Comparison of ENCODE assay signal across 9 mouse cellular contexts in genomic region chr11:86436843-86437242, GRCm38 (mm10). TPM values are rescaled to one million over a fixed set of nuclear protein-coding genes. Genes with fewer than 3 reads are reported as not detected.
DNase-seq lines count a peak whose midpoint lies in the region; ATAC-seq lines count a peak whose summit lies in the region.
"Had no signal": no experiment of that assay in that cellular context is flagged by ENCODE, and none has a peak within 500 bp of the region (broad histone marks: within the 10 kb centered on the region; RNA-seq: fewer than 3 reads in every experiment).

No protein-coding gene starts in this region.

- 36% methylated on average over 5 of the region's 5 CpGs for WGBS in forebrain, embryonic 10.5 days
- WGBS in forebrain, embryonic 15.5 days: 14% methylated on average over 5 of the region's 5 CpGs
- WGBS in liver, embryonic 12.5 days (ENCODE audit: insufficient replicate concordance): 19% methylated on average over 4 of the region's 5 CpGs

- no peaks in the 10 kb centered on the region for H3K36me3 ChIP-seq in forebrain, embryonic 10.5 days (replicated peaks)
- no peaks in the 10 kb centered on the region for H3K36me3 ChIP-seq in forebrain, embryonic 15.5 days
- no peaks in the 10 kb centered on the region for H3K36me3 ChIP-seq in liver, embryonic 12.5 days
- H3K36me3 ChIP-seq: lung, embryonic 15.5 days had no signal

- H3K4me2 ChIP-seq in forebrain, embryonic 15.5 days (replicated peaks): no peak overlapping the region
- no peak overlapping the region for H3K4me2 ChIP-seq in liver, embryonic 12.5 days
- H3K4me2 ChIP-seq: lung, embryonic 15.5 days had no signal

- no peaks in the 10 kb centered on the region for H3K4me1 ChIP-seq in forebrain, embryonic 10.5 days
- peaks cover 10% of the 10 kb centered on the region; the same call in 1 of the 2 replicates for H3K4me1 ChIP-seq in forebrain, embryonic 15.5 days
- no peaks in the 10 kb centered on the region for H3K4me1 ChIP-seq in liver, embryonic 12.5 days
- H3K4me1 ChIP-seq: lung, embryonic 15.5 days had no signal

- no peak overlapping the region for H3K27ac ChIP-seq in forebrain, embryonic 10.5 days
- no peak overlapping the region for H3K27ac ChIP-seq in forebrain, embryonic 15.5 days (replicated peaks)
- no peak overlapping the region for H3K27ac ChIP-seq in liver, embryonic 12.5 days
- H3K27ac ChIP-seq: lung, embryonic 15.5 days had no signal

- no peak overlapping the region for H3K9ac ChIP-seq in forebrain, embryonic 15.5 days (replicated peaks)
- H3K9ac ChIP-seq in liver, embryonic 12.5 days: no peak overlapping the region
- H3K9ac ChIP-seq: lung, embryonic 15.5 days had no signal

- H3K4me3 ChIP-seq in forebrain, embryonic 10.5 days: no peak overlapping the region
- H3K4me3 ChIP-seq in forebrain, embryonic 15.5 days: no peak overlapping the region
- no peak overlapping the region for H3K4me3 ChIP-seq in liver, embryonic 12.5 days
- H3K4me3 ChIP-seq: lung, embryonic 15.5 days had no signal

- H3K27me3 ChIP-seq in forebrain, embryonic 10.5 days (ENCODE audit: poor library complexity, severe bottlenecking): peaks cover 9% of the 10 kb centered on the region; the same call in 1 of the 2 replicates
- H3K27me3 ChIP-seq in forebrain, embryonic 15.5 days: no peaks in the 10 kb centered on the region
- peaks cover 12% of the 10 kb centered on the region for H3K27me3 ChIP-seq in liver, embryonic 12.5 days (replicated peaks)

- no peak for ATAC-seq in forebrain, embryonic 15.5 days (replicated peaks)
- ATAC-seq in liver, embryonic 12.5 days: no peak
- ATAC-seq in hematopoietic stem cell, adult 5-6 weeks (replicated peaks in 1 of 2; ENCODE audit: insufficient read depth in 1 of 2, low FRiP score in 2 of 2, low TSS enrichment in 1 of 2, low read depth in 1 of 2, poor library complexity in 2 of 2, severe bottlenecking in 2 of 2): peak; percentile 58 to 71; a peak in 3 of 4 replicates
- no peak for ATAC-seq in monocyte, adult 5-6 weeks (replicated peaks; ENCODE audit: insufficient number of reproducible peaks, low FRiP score, low TSS enrichment, poor library complexity, severe bottlenecking)

- no peaks in the 10 kb centered on the region for H3K9me3 ChIP-seq in forebrain, embryonic 10.5 days
- H3K9me3 ChIP-seq in forebrain, embryonic 15.5 days: no peaks in the 10 kb centered on the region
- no peaks in the 10 kb centered on the region for H3K9me3 ChIP-seq in liver, embryonic 12.5 days (replicated peaks)
- H3K9me3 ChIP-seq: lung, embryonic 15.5 days had no signal

- DNase-seq in forebrain, embryonic 10.5 days (ENCODE audit: extremely low spot score, low spot score): peak; percentile 33
- DNase-seq in liver: peak; percentile 26
- peak; percentile 82 for DNase-seq in brain, adult 2 months (ENCODE audit: low read depth, low spot score)
- DNase-seq in naive thymus-derived CD4-positive, alpha-beta T cell, adult 2 months (ENCODE audit: low read depth): peak; percentile 56

RNA-seq across cellular contexts. Expression of gene Rnft1, which starts 47.6 kb away (rescaled TPM):
- 21.8 and 22.4 TPM in 2 replicates for polyA plus RNA-seq in forebrain, embryonic 10.5 days (2016; fragmentation: Nextera tagmentation; extraction: Ambion mirVana)
- 19.2 TPM in 2 replicates for polyA plus RNA-seq in forebrain, embryonic 15.5 days (2015; fragmentation: Nextera tagmentation; extraction: Ambion mirVana)
- 18.9 and 21.2 TPM in 2 replicates for polyA plus RNA-seq in liver, embryonic 12.5 days (2016; fragmentation: Nextera tagmentation; extraction: Ambion mirVana)
- total RNA-seq in hematopoietic stem cell, adult 5-6 weeks (2017): 12.4 and 17.4 TPM in 2 replicates
- 22.6 to 35.8 TPM (median 24.4 TPM) in 3 replicates for total RNA-seq in monocyte, adult 5-6 weeks (2017)

Comparison
In these comparisons a context has a peak if more than half of its experiments do, and no peak if none do; other contexts are left out.
1. DNase-seq: peak in every context shown above with its lines; median percentile 82 in brain, adult 2 months; 56 in naive thymus-derived CD4-positive, alpha-beta T cell, adult 2 months; 33 in forebrain, embryonic 10.5 days; 26 in liver.
2. ATAC-seq: peak in hematopoietic stem cell, adult 5-6 weeks (2 of 2); none in forebrain, embryonic 15.5 days (single experiment), liver, embryonic 12.5 days (single experiment) and monocyte, adult 5-6 weeks (single experiment).